Mouse (Mus musculus) brain, embryonic 14.5 days (tissue): ENCODE results near the gene Rcor2.

Experiments used
- CTCF ChIP-seq: fragments of 200-500 bp; IDR thresholded peaks from 2 replicates; pipeline ENCODE4 v1.5.1; 2012; ENCODE audit warnings: inconsistent platforms, mild to moderate bottlenecking, moderate library complexity, borderline replicate concordance; ENCODE audit not compliant: insufficient read depth, insufficient read length; ENCODE audit errors: extremely low read depth
- POLR2A ChIP-seq: fragments of 200-500 bp; IDR thresholded peaks from 2 replicates; pipeline ENCODE4 v1.6.1; 2012; ENCODE audit warnings: mild to moderate bottlenecking, inconsistent platforms, borderline replicate concordance; ENCODE audit not compliant: poor library complexity, insufficient read depth, insufficient read length, severe bottlenecking; ENCODE audit errors: extremely low read depth

DNA sequence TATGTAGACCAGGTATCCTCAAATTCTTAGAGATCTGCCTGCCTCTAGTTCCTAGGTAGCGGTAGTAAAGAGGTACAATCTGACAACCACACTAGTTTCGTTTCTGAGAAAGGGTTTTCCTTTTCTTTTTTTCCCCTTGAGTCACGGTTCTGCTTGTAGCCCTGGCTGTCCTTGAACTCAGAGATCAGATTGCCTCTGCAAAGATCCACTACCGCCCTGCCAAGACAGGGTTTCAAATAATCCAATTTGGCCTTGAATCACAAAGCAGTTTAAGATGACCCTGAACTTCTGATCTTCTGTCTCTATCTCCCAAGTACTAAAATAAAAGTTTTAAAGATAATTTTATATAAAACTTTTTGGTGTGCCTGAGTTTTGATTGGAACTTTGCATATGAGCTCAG lies 50.6 kb downstream of the Rcor2 start:
- TF ChIP-seq CTCF, result no peak
- no peak for TF ChIP-seq POLR2A
